8 mouse cellular contexts compared by ENCODE assay signal in the genomic region with DNA sequence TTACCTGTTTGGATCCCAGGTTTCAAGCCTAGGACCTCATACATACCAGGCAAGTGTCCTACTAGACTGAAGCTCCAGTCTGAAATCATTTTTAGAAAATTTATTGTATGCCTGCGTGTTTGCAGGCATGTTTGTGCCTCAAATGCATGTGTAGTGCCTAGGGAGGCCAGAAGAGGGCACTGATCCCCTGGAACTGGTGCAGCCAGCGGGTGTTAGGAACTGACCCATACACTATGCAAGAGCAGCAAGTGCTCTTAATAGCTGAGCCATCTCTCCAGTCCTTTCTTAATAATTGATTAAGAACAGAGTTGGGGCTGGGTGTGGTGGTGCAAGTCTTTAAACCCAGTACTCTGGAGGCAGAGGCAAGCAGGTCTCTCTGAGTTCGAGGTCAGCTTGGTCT. TPM values are rescaled to one million over a fixed set of nuclear protein-coding genes. Genes with fewer than 3 reads are reported as not detected.
A peak's percentile ranks its signal among the peaks of the same experiment; 100 is the strongest.
DNase-seq lines count a peak whose midpoint lies in the region; ATAC-seq and TF ChIP-seq lines count a peak whose summit lies in the region.

No protein-coding gene starts in this region.

- dilution Hi-C loops in CH12.LX (cut with MboI; ENCODE audit: extremely low pct_ligation_motif_present, extremely low pct_unique_long_range_greater_than_20kb, low sequenced_read_pairs) = no loop called here

- no peak for ATAC-seq in kidney, embryonic 16.5 days (ENCODE audit: low FRiP score, low TSS enrichment)
- ATAC-seq in erythroblast, adult 5-6 weeks (replicated peaks; ENCODE audit: low FRiP score, poor library complexity, severe bottlenecking) = peak; percentile 54
- no peak for ATAC-seq in liver, embryonic 14.5 days (ENCODE audit: insufficient read depth)

- WGBS in kidney, embryonic 16.5 days = 61% methylated on average over 3 of the region's 3 CpGs
- WGBS in liver, embryonic 14.5 days (ENCODE audit: insufficient replicate concordance) = 63% methylated on average over 3 of the region's 3 CpGs

- no peak for TF ChIP-seq EP300 in CH12.LX (IDR thresholded peaks at IDR 0.05; ENCODE audit: low read length)
- TF ChIP-seq EP300 in liver, embryonic 14.5 days (IDR thresholded peaks at IDR 0.05; ENCODE audit: low read depth) = no peak

- peaks cover 17% of the 10 kb centered on the region for H3K79me2 ChIP-seq in CH12.LX (replicated peaks; ENCODE audit: control insufficient read depth, extremely low read depth, insufficient read depth, poor library complexity, severe bottlenecking)

- H3K4me1 ChIP-seq in kidney, embryonic 16.5 days (ENCODE audit: insufficient read depth, low read length) = no peaks in the 10 kb centered on the region
- H3K4me1 ChIP-seq in CH12.LX (ENCODE audit: control insufficient read depth in 1 of 2, insufficient read depth in 2 of 2) = peaks cover 3 to 20% of the 10 kb centered on the region in 2 experiments; a peak in 3 of 4 replicates
- H3K4me1 ChIP-seq in liver, embryonic 14.5 days (replicated peaks; ENCODE audit: control insufficient read depth in 2 of 2, insufficient read depth in 2 of 2, low read length in 1 of 2) = peaks cover 15% of the 10 kb centered on the region in 2 experiments

- no peaks in the 10 kb centered on the region for H3K27me3 ChIP-seq in kidney, embryonic 16.5 days (ENCODE audit: insufficient read depth, low read length)
- no peaks in the 10 kb centered on the region for H3K27me3 ChIP-seq in CH12.LX (replicated peaks)
- H3K27me3 ChIP-seq in liver, embryonic 14.5 days (ENCODE audit: control insufficient read depth, insufficient read depth, low read length) = no peaks in the 10 kb centered on the region

- TF ChIP-seq POLR2A in CH12.LX (IDR thresholded peaks at IDR 0.05; ENCODE audit: low read depth, low read length) = no peak

- DNase-seq in kidney, adult 18-20 months = peak; percentile 74
- peak; percentile 43 for DNase-seq in CH12.LX (ENCODE audit: extremely low read depth)
- DNase-seq in adrenal gland, adult 2 months = peak; percentile 68
- peak; percentile 36 to 42 (median 38) for DNase-seq in liver, embryonic 14.5 days (ENCODE audit: low read depth in 3 of 3, low spot score in 3 of 3)
- peak; percentile 77 to 90 for DNase-seq in spleen, postnatal 4 days (ENCODE audit: low spot score in 2 of 2)
- no peak for DNase-seq in right cerebral cortex, adult 18-20 months

- TF ChIP-seq CTCF in CH12.LX (conservative IDR thresholded peaks at IDR 0.05 in 1 of 2, IDR thresholded peaks at IDR 0.05 in 1 of 2; ENCODE audit: low read depth in 2 of 2, low read length in 2 of 2) = peak; percentile 48 to 67
- peak; percentile 92 for TF ChIP-seq CTCF in liver, embryonic 14.5 days (IDR thresholded peaks at IDR 0.05; ENCODE audit: low read depth)

- H3K4me3 ChIP-seq in kidney, embryonic 16.5 days (ENCODE audit: low read length) = no peak overlapping the region
- H3K4me3 ChIP-seq in CH12.LX (replicated peaks in 1 of 3; ENCODE audit: low read depth in 2 of 3, low read length in 2 of 3, poor library complexity in 1 of 3) = no peak overlapping the region
- H3K4me3 ChIP-seq in liver, embryonic 14.5 days (ENCODE audit: insufficient read depth in 1 of 2, low read depth in 2 of 2, low read length in 2 of 2) = no peak overlapping the region

- TF ChIP-seq RAD21 in CH12.LX (IDR thresholded peaks at IDR 0.05; ENCODE audit: low read depth, low read length) = peak; percentile 50

- H3K36me3 ChIP-seq in kidney, embryonic 16.5 days (ENCODE audit: insufficient read depth, low read length) = peaks cover 3% of the 10 kb centered on the region; the same call in 1 of the 2 replicates
- H3K36me3 ChIP-seq in CH12.LX (replicated peaks in 1 of 2; ENCODE audit: control insufficient read depth in 1 of 2, insufficient read depth in 1 of 2, low read length in 1 of 2) = peaks cover 11 to 44% of the 10 kb centered on the region in 2 experiments
- H3K36me3 ChIP-seq in liver, embryonic 14.5 days (replicated peaks; ENCODE audit: control insufficient read depth, insufficient read depth, low read depth) = peaks cover 9% of the 10 kb centered on the region; the same call in 1 of the 2 replicates

- in situ Hi-C loops in CH12.LX (cut with MboI; ENCODE audit: low pct_ligation_motif_present, low pct_unique_long_range_greater_than_20kb, low sequenced_read_pairs) = no loop called here

- no peaks in the 10 kb centered on the region for H3K9me3 ChIP-seq in kidney, embryonic 16.5 days (ENCODE audit: low read length)
- peaks cover 3% of the 10 kb centered on the region for H3K9me3 ChIP-seq in CH12.LX (replicated peaks; ENCODE audit: low read length)
- no peaks in the 10 kb centered on the region for H3K9me3 ChIP-seq in liver, embryonic 14.5 days (ENCODE audit: control insufficient read depth, low read length)

- no peak overlapping the region for H3K27ac ChIP-seq in kidney, embryonic 16.5 days (ENCODE audit: low read length)
- H3K27ac ChIP-seq in CH12.LX (ENCODE audit: insufficient read depth, low read depth) = no peak overlapping the region
- H3K27ac ChIP-seq in liver, embryonic 14.5 days = no peak overlapping the region

- no peak overlapping the region for H3K4me2 ChIP-seq in kidney, embryonic 16.5 days (replicated peaks; ENCODE audit: low read depth, low read length)
- no peak overlapping the region for H3K4me2 ChIP-seq in CH12.LX (ENCODE audit: insufficient read depth, low read depth, poor library complexity, severe bottlenecking)
- H3K4me2 ChIP-seq in liver, embryonic 14.5 days (ENCODE audit: low read depth) = no peak overlapping the region

- no peak overlapping the region for H3K9ac ChIP-seq in kidney, embryonic 16.5 days (replicated peaks; ENCODE audit: low read length)
- H3K9ac ChIP-seq in CH12.LX (ENCODE audit: insufficient read depth, low read depth) = no peak overlapping the region
- H3K9ac ChIP-seq in liver, embryonic 14.5 days (replicated peaks) = no peak overlapping the region

TF ChIP-seq in CH12.LX, 34 proteins besides CTCF, POLR2A, EP300 and RAD21:
- TF ChIP-seq SMC3 (IDR thresholded peaks at IDR 0.05; ENCODE audit: low read depth, low read length) (peak; percentile 16; the same call in 1 of the 2 replicates), MAZ (IDR thresholded peaks at IDR 0.05; ENCODE audit: low read depth, low read length) (no peak)

RNA-seq across cellular contexts. Expression of a gene that starts 3.4 kb away (rescaled TPM):
- 32.5 and 34.8 TPM in 2 replicates for polyA plus RNA-seq in kidney, embryonic 16.5 days (2015; fragmentation: Nextera tagmentation; extraction: Ambion mirVana)
- total RNA-seq in CH12.LX (2012; rRNA removed) = 47.1 and 47.8 TPM in 2 replicates
- 46.0 and 46.6 TPM in 2 replicates for total RNA-seq in CH12.LX (2014; rRNA removed)
- 47.1 and 51.3 TPM in 2 replicates for polyA plus RNA-seq in CH12.LX (2012; ENCODE audit: insufficient read length, low read depth)
- 10 to 100 TPM; 75.1 to 99.4 TPM for total RNA-seq in adrenal gland, adult 2 months (2021)
- 4.2 and 7.6 TPM in 2 replicates for polyA plus RNA-seq in adrenal gland, adult 2 months (2012; rRNA removed)
- total RNA-seq in erythroblast, adult 5-6 weeks (2015; ENCODE audit: low replicate concordance) = 8.8 and 19.0 TPM in 2 replicates
- 7.5 and 14.4 TPM in 2 replicates for total RNA-seq in erythroblast, adult 5-6 weeks (2017; ENCODE audit: low replicate concordance)
- polyA plus RNA-seq in liver, embryonic 14.5 days (2012; rRNA removed) = 7.4 and 13.3 TPM in 2 replicates
- polyA plus RNA-seq in liver, embryonic 14.5 days (2014; fragmentation: Nextera tagmentation; extraction: Ambion mirVana) = 22.9 and 24.1 TPM in 2 replicates

RNA-seq across cellular contexts. Expression of a gene that starts 28.2 kb away (rescaled TPM):
- polyA plus RNA-seq in kidney, embryonic 16.5 days (2015; fragmentation: Nextera tagmentation; extraction: Ambion mirVana) = 85.5 and 93.7 TPM in 2 replicates
- total RNA-seq in CH12.LX (2012; rRNA removed) (33.5 and 42.8 TPM in 2 replicates), CH12.LX (2014; rRNA removed) (53.7 and 57.4 TPM in 2 replicates)
- 42.4 and 42.9 TPM in 2 replicates for polyA plus RNA-seq in CH12.LX (2012; ENCODE audit: insufficient read length, low read depth)
- 10 to 100 TPM; 26.4 to 39.6 TPM for total RNA-seq in adrenal gland, adult 2 months (2021)
- 8.3 and 11.5 TPM in 2 replicates for polyA plus RNA-seq in adrenal gland, adult 2 months (2012; rRNA removed)
- 20.2 and 28.4 TPM in 2 replicates for total RNA-seq in erythroblast, adult 5-6 weeks (2015; ENCODE audit: low replicate concordance)
- total RNA-seq in erythroblast, adult 5-6 weeks (2017; ENCODE audit: low replicate concordance) = 25.0 and 32.6 TPM in 2 replicates
- 19.1 and 23.6 TPM in 2 replicates for polyA plus RNA-seq in liver, embryonic 14.5 days (2012; rRNA removed)
- polyA plus RNA-seq in liver, embryonic 14.5 days (2014; fragmentation: Nextera tagmentation; extraction: Ambion mirVana) = 35.1 and 37.3 TPM in 2 replicates
